Mouse (Mus musculus): ENCODE measurements around the gene Dusp3.

DNA sequence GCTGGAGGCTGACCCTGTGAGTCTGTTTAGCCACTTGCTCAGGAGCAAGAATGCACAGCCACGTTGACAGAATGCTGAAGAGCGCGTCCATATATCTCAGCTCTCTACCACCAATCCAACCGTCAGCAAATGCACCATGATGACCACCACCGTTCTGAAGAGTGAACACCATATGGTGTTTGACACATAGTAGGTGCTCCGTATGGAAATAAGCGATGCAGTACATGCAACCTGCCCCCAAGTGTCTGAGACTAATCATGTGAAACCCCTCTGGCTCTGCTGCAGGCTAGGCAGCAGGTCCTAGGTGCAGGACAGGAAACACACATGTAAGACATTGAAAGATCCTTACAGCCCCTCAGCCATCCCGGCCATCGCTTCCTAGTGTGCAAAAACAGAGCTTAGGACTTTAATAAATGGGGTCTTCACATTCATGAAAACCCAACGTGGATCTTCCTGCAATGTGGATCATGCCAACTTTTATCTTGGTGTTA is 3.3 kb downstream of the Dusp3 start:
- TF ChIP-seq CTCF (IDR thresholded peaks at IDR 0.05; ENCODE audit: low read depth) (no peak), EP300 (IDR thresholded peaks at IDR 0.05; ENCODE audit: low read depth) (no peak)

Data from liver, postnatal 0 days (tissue).